ENCODE assay signal across 17 mouse cellular contexts in genomic region chr17:21792256-21792655, GRCm38 (mm10). TPM values are rescaled to one million over a fixed set of nuclear protein-coding genes. Genes with fewer than 3 reads are reported as not detected.
DNase-seq lines count a peak whose midpoint lies in the region.
"Had no signal": no experiment of that assay in that cellular context is flagged by ENCODE, and none has a peak within 500 bp of the region (broad histone marks: within the 10 kb centered on the region; RNA-seq: fewer than 3 reads in every experiment).

No protein-coding gene starts in this region.

- DNase-seq in ES-CJ7 (ENCODE audit: low read depth, low spot score) (peak; percentile 68), R1 (ENCODE audit: low read depth, low spot score) (peak; percentile 83), ZHBTc4 (ENCODE audit: low read depth, low spot score) (peak; percentile 85)
- no peak for DNase-seq in gastrocnemius, adult 8-10 months (ENCODE audit: low spot score in 2 of 2)
- DNase-seq in retina, embryonic 14.5 days (ENCODE audit: low spot score), result no peak
- DNase-seq: adrenal gland, adult 2 months; adrenal gland, postnatal 10 days; adrenal gland, postnatal 25 days; B cell, adult 2 months; cerebellum, adult 11 months; cerebellum, adult 18-20 months; cerebellum, adult 8-10 months; cerebellum, adult 9-11 months; cerebellum, postnatal 14 days; cerebellum, postnatal 36 days; forebrain, postnatal 0 days had no signal

RNA-seq across cellular contexts. Expression of gene Zfp820, which starts 53.3 kb away (rescaled TPM):
- total RNA-seq in gastrocnemius, adult 8-10 months (2022), result under 1 TPM; 0.32 to 0.43 (median 0.34) TPM
- total RNA-seq: CH12.LX had no signal

Comparison
In these comparisons a context has a peak if more than half of its experiments do, and no peak if none do; other contexts are left out.
1. DNase-seq: peak in ES-CJ7 (single experiment), R1 (single experiment) and ZHBTc4 (single experiment); none in gastrocnemius, adult 8-10 months (0 of 2) and retina, embryonic 14.5 days (single experiment).